Mouse (Mus musculus): Measurements from ENCODE around the gene Rbm26. TPM values are rescaled to one million over a fixed set of nuclear protein-coding genes. Genes with fewer than 3 reads are reported as not detected.

The Rbm26 gene
- total and polyA plus RNA-seq, 2 experiments from 2014 or later = 33.6 to 40.8 TPM

GRCm38 (mm10) chr14:105164793-105165192 is 12.3 kb downstream of the Rbm26 start:
- no peaks in the 10 kb centered on the region for H3K27me3 ChIP-seq (ENCODE audit: insufficient read depth, low read length)
- H3K4me3 ChIP-seq (ENCODE audit: low read depth, low read length) = no peak overlapping the region
- no peak for TF ChIP-seq CTCF (IDR thresholded peaks at IDR 0.05)
- H3K9me3 ChIP-seq (ENCODE audit: low read length) = no peaks in the 10 kb centered on the region
- no peaks in the 10 kb centered on the region for H3K4me1 ChIP-seq (ENCODE audit: insufficient read depth, low read length)
- no peak overlapping the region for H3K27ac ChIP-seq (ENCODE audit: low read depth, low read length)
- no peak overlapping the region for H3K4me2 ChIP-seq (ENCODE audit: low read depth, low read length, poor library complexity, severe bottlenecking)
- no peak overlapping the region for H3K9ac ChIP-seq (replicated peaks; ENCODE audit: low read length, poor library complexity, severe bottlenecking)
- no peaks in the 10 kb centered on the region for H3K36me3 ChIP-seq (ENCODE audit: insufficient read depth, low read length)
- DNase-seq (ENCODE audit: low spot score) (no peak), ATAC-seq (ENCODE audit: low FRiP score) (no peak)
- whole genome bisulfite sequencing = 70% methylated on average over 4 of the region's 4 CpGs

DNA sequence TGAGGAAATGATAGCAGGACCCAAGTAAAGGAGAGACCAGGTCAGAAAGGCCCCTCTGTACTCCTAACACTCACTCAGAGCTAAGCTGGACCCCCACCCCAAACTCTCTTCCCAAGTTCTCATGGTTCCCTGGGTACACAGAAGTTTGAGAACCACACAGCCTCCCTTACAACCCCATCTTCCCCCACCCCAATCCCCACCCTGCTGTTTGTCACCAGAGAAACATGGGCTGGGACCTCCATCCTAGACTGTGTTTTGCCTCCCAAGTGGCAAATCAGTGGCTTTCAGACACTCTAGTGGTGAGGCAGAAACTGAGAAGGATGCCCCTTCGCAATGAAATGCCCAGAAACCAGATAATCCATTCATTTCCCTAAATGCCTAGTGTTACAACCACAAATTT is 15.8 kb downstream of the Rbm26 start:
- H3K4me1 ChIP-seq (ENCODE audit: insufficient read depth, low read length) = no peaks in the 10 kb centered on the region
- ATAC-seq (ENCODE audit: low FRiP score) (no peak), DNase-seq (ENCODE audit: low spot score) (no peak)
- H3K27ac ChIP-seq (ENCODE audit: low read depth, low read length) = no peak overlapping the region
- H3K9me3 ChIP-seq (ENCODE audit: low read length) = no peaks in the 10 kb centered on the region
- no peaks in the 10 kb centered on the region for H3K27me3 ChIP-seq (ENCODE audit: insufficient read depth, low read length)
- TF ChIP-seq CTCF (IDR thresholded peaks at IDR 0.05) = no peak
- H3K4me2 ChIP-seq (ENCODE audit: low read depth, low read length, poor library complexity, severe bottlenecking) = no peak overlapping the region
- 100% methylated on average over 1 of the region's 1 CpGs for WGBS
- H3K4me3 ChIP-seq (ENCODE audit: low read depth, low read length) = no peak overlapping the region
- H3K9ac ChIP-seq (replicated peaks; ENCODE audit: low read length, poor library complexity, severe bottlenecking) = no peak overlapping the region
- no peaks in the 10 kb centered on the region for H3K36me3 ChIP-seq (ENCODE audit: insufficient read depth, low read length)

DNA sequence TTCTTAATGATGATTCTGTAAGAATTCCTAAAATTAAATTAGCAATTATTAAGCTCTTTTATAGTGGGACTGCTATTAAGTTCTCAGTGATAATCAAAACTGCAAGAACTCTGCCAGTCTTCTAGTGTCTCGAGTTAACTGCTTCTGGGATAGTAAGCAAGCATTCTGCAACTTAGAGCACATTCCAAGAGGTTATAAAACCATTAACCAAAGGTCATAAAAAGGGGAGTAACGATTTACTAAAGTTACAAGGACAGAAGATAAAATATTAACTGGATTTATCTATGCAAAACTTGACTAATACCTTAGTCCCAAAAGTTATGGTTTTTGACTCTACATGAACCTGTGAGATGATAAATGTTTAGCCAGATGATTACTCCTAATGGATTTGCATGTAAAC is 18.6 kb downstream of the Rbm26 start:
- Histone ChIP-seq H3K27me3 (ENCODE audit: insufficient read depth, low read length) (no peaks in the 10 kb centered on the region), H3K4me1 (ENCODE audit: insufficient read depth, low read length) (no peaks in the 10 kb centered on the region), H3K9me3 (ENCODE audit: low read length) (no peaks in the 10 kb centered on the region), H3K27ac (ENCODE audit: low read depth, low read length) (no peak overlapping the region), H3K4me2 (ENCODE audit: low read depth, low read length, poor library complexity, severe bottlenecking) (no peak overlapping the region), H3K9ac (replicated peaks; ENCODE audit: low read length, poor library complexity, severe bottlenecking) (no peak overlapping the region), H3K36me3 (ENCODE audit: insufficient read depth, low read length) (no peaks in the 10 kb centered on the region), H3K4me3 (ENCODE audit: low read depth, low read length) (no peak overlapping the region)
- no peak for DNase-seq (ENCODE audit: low spot score)
- TF ChIP-seq CTCF (IDR thresholded peaks at IDR 0.05) = no peak
- ATAC-seq (ENCODE audit: low FRiP score) = no peak
- WGBS = 94% methylated on average over 2 of the region's 2 CpGs

- WGBS = 94% methylated on average over 3 of the region's 3 CpGs
- ATAC-seq (ENCODE audit: low FRiP score) = no peak
- no peaks in the 10 kb centered on the region for H3K4me1 ChIP-seq (ENCODE audit: insufficient read depth, low read length)
Observed at GRCm38 (mm10) chr14:105134076-105134475, 43.1 kb downstream of the Rbm26 start.

GRCm38 (mm10) chr14:105127715-105128385 is 49.3 kb downstream of the Rbm26 start:
- peak; percentile 10 for DNase-seq (ENCODE audit: low spot score)
- Histone ChIP-seq H3K9me3 (ENCODE audit: low read length) (no peaks in the 10 kb centered on the region), H3K4me2 (ENCODE audit: low read depth, low read length, poor library complexity, severe bottlenecking) (no peak overlapping the region), H3K27me3 (ENCODE audit: insufficient read depth, low read length) (no peaks in the 10 kb centered on the region), H3K9ac (replicated peaks; ENCODE audit: low read length, poor library complexity, severe bottlenecking) (no peak overlapping the region), H3K27ac (ENCODE audit: low read depth, low read length) (no peak overlapping the region), H3K4me1 (ENCODE audit: insufficient read depth, low read length) (no peaks in the 10 kb centered on the region), H3K4me3 (ENCODE audit: low read depth, low read length) (no peak overlapping the region), H3K36me3 (ENCODE audit: insufficient read depth, low read length) (peaks cover 20% of the 10 kb centered on the region; the same call in 1 of the 2 replicates)
- WGBS = 81% methylated on average over 4 of the region's 4 CpGs
- TF ChIP-seq CTCF (IDR thresholded peaks at IDR 0.05) = peak; percentile 56
- no peak for ATAC-seq (ENCODE audit: low FRiP score)

More at GRCm38 (mm10) chr14:105134076-105134475, 43.1 kb downstream of the Rbm26 start:
- H3K9me3 ChIP-seq (ENCODE audit: low read length) = no peaks in the 10 kb centered on the region
- no peak overlapping the region for H3K4me2 ChIP-seq (ENCODE audit: low read depth, low read length, poor library complexity, severe bottlenecking)
- peaks cover 6% of the 10 kb centered on the region; the same call in 1 of the 2 replicates for H3K36me3 ChIP-seq (ENCODE audit: insufficient read depth, low read length)
- H3K4me3 ChIP-seq (ENCODE audit: low read depth, low read length) = no peak overlapping the region
- no peak overlapping the region for H3K9ac ChIP-seq (replicated peaks; ENCODE audit: low read length, poor library complexity, severe bottlenecking)
- no peak overlapping the region for H3K27ac ChIP-seq (ENCODE audit: low read depth, low read length)
- no peak for DNase-seq (ENCODE audit: low spot score)
- TF ChIP-seq CTCF (IDR thresholded peaks at IDR 0.05) = no peak
- H3K27me3 ChIP-seq (ENCODE audit: insufficient read depth, low read length) = no peaks in the 10 kb centered on the region

DNA sequence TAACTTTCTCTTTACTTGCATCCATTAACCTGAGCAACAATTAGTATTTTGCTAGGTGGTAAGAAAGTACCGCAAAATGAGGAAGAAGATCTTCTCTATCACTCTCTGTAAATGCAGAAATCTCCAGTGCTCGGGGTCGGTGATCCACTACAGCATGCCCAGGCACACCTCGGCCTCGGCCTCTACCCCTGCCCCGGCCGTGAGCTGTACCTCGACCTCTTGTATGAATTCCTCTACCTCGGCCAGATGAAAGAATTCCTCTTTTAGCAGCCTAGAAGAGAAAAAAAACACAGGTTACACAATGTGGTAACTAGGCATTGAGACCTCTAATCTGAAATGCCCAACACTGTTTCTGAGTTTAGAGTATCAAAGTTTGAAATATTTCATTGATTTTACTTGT is 52.6 kb downstream of the Rbm26 start:
- H3K4me1 ChIP-seq (ENCODE audit: insufficient read depth, low read length) = no peaks in the 10 kb centered on the region
- WGBS = 96% methylated on average over 9 of the region's 9 CpGs
- H3K36me3 ChIP-seq (ENCODE audit: insufficient read depth, low read length) = peaks cover 16% of the 10 kb centered on the region
- ATAC-seq (ENCODE audit: low FRiP score) (no peak), DNase-seq (ENCODE audit: low spot score) (no peak)
- H3K9ac ChIP-seq (replicated peaks; ENCODE audit: low read length, poor library complexity, severe bottlenecking) = no peak overlapping the region
- H3K9me3 ChIP-seq (ENCODE audit: low read length) = no peaks in the 10 kb centered on the region
- H3K4me2 ChIP-seq (ENCODE audit: low read depth, low read length, poor library complexity, severe bottlenecking) = no peak overlapping the region
- no peaks in the 10 kb centered on the region for H3K27me3 ChIP-seq (ENCODE audit: insufficient read depth, low read length)
- H3K27ac ChIP-seq (ENCODE audit: low read depth, low read length) = no peak overlapping the region
- TF ChIP-seq CTCF (IDR thresholded peaks at IDR 0.05) = no peak
- no peak overlapping the region for H3K4me3 ChIP-seq (ENCODE audit: low read depth, low read length)
